Mouse (Mus musculus): ENCODE data around the gene Fcgr3.
"Not testable (repeated sequence)": the region's sequence is repeated elsewhere in the genome, so short reads cannot be mapped to it uniquely, and the experiment has no call there.

Gene Fcgr3

DNA sequence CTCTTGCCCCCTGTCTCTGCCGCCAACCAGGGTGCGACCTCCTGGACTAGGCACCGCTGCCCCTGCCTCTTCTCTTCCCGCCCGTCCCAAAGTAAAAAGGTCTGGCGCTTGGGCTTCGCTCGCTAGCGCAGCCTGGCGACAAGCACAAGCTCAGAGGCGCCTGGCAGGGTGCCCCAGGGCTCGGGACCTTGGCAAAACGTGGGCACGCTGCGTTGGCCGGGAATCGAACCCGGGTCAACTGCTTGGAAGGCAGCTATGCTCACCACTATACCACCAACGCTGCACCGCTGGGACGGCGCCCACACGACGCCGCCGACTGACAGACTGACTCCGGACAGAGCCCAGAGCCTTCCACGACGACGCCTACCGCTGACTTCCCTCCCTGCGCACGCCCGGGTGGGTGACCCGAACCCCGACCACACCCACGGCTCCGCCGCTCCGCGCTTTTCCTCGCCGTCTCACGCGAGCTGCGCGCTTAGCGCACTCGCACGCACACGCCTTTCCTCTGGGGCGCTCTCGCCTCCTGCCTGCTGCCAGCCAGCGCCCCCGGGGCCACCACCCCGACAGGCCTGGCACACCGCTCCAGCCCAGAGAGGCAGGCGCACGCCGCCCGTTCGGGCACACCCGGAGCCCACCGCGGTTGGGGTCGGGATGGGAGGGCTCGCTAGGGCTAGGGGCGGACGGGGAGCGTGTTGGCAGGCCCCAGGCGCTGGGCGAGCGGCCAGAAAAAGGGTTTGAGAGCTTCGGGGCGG lies at the start of gene Fcgr3:
Gene Fcgr3, minus strand, starts transcription at position 445 of the 752 bp plus-strand sequence.
- DNase-seq: peak; percentile 52

DNA sequence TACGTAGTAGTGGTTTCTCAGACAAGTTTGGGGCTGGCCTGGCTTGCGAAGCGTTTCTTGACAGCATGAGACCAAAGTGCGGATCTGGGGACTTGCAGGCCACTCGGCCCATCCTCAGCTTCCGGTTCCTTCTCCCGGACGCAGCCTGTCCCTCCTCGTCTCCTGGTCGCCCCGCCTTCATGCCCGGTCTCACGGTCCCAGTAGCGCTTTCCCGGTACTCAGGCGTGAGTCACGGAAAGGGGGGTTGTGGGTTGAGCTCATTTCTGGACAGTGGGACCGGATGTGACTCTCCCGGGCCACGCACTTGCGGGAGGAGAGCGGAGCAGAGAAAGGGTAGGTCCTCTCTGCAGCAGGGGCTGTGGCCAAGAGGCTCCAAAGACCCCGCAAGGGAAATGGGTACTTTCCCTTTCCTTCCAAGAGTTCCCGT lies 49.2 kb upstream of the Fcgr3 start, which contains the start of gene Cfap126:
Gene Cfap126, plus strand, starts transcription at position 46 of the 427 bp plus-strand sequence.
- DNase-seq: peak; percentile 68

DNA sequence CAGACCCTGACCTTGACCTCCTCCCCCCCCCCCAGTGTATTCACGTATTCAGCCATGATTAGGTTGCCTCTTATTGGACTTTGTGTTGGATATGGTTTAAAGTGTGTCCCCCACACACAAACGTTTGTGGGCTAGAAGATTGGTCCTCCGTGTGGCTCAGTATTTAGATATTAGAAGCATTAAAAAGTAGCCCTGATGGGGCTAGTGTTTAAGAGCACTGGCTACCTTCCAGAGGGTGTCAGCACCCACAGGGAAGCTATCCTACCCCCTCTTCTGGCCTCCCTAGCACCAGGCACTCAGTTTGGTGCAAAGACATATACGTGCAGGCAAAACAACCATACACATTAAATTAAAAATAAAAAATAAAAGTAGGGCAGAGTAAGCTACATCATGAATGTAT lies 48.3 kb upstream of the Fcgr3 start:
- DNase-seq: no peak

DNA sequence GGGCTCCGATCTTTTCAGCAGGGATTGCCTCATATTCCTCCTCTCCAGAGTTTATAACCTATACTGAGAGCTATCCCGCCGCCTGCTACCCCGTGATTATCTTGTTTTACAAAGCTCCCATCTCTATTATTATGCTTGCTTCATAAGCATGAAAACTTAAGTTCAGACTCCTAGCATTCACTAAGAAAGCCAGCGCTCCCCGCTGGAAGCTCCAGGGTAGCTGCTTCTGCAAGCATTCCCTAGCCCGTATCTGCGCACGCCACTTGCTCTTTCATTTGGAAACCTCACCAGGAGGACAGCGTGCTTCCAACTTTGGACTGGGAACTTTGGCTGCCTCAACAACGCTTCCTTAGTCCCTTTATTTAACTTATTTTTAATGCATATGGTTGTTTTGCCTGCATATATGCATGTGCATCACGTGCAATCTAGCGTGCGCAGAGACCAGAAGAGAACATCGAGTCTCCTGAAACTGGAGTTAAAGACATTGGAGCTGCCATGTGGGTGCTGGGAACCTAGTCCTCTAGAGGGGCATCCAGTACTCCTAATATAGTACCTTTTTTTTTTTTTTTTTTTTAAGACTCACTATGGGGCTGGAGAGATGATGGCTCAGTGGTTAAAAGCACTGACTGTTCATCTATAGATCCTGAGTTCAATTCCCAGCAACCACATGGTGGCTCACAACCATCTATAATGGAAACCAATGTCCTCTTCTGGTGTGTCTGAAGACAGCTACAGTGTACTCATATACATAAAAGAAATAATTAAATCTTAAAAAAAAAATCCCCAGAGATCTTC lies 47.2 kb upstream of the Fcgr3 start:
- DNase-seq: peak; percentile 23

DNA sequence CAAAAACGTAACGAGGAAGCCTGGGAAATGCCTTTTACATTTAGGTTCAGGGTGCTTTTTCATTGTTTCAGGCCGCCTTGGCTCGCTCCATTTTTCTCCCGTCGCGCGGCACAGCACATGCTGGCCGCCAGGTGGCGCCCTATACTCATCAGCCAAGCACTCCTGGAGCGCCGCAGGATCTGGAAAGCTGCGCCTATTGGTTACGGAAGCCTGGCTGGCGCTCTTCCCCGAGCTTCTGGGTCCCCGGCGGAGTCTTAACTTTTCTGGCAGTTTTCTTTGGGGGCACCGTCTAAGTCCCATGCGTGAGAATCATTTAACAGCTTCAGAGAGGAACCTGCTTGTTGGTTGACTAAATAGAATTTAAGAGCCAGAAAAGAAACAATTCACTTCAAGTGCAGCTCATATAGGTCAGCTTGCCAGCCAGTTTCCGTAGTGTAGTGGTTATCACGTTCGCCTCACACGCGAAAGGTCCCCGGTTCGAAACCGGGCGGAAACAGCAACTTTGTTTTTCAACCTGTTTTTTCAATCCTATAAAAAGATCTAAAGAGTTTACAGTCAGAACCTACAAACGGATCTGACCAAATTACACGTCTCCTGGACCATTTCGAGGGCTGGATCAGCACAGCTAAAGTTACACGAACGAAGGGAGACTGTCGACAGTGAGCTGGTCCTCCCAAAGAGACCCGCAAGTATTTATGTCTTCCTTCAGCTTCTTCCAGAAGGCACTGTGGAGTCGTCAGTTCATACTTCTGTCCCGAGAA lies 46.5 kb upstream of the Fcgr3 start:
- DNase-seq: peak; percentile 95

DNA sequence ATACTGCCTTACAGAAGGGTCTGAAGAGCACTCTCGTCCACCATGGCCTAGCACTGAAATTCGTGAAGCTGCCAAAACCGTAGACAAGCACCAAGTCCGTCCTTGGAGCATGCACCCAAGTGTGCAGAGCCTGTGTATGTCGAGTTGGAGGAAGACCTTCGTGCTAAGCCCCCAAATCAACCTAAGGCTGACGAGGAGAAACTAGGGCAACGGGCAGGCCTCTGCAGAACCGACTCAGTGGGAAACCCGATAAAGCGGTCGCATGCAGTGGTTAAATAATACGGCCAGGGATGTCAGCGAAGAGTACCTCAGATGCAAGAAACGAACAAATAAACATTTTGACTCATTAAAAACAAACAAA lies 45.9 kb upstream of the Fcgr3 start:
- no peak for DNase-seq

DNA sequence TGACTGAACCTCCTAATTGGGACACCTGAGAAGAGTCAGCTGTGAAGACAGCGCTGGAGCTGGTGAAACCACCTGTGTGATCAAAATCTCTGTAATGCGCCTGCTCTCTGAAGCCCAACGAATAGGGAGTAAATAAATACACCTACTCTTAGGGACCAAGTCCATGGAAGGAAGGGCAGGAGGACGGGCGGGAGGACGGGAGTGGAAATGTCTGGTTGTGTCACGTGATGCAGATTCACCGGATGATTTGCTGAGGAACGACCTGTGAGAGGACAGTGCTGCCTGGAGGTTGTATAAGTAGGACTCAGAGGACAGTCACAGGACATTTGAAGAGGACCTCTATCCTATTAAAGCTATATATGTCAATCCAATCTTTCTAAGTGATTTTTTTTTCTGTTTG lies 44.9 kb upstream of the Fcgr3 start:
- DNase-seq: no peak

DNA sequence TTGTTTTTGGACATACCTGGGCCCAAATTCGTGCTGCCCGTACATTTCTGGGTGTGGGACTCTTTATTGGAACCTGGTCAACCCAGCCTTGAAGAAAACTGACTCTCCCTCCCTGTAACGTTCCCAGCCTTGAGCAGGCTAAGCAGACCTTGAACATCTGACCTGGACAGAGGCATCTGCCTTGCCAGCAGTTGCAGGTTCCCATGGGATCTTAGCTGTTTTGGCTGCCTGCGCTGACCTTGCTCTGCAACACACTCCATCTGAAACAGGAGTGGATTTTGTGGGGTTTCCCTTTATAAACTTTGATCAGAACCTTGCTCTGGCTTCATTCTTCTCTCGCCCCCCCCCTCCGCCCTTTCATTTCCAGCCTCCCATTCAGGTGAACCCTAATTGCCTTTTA lies 40.5 kb upstream of the Fcgr3 start:
- no peak for DNase-seq

DNA sequence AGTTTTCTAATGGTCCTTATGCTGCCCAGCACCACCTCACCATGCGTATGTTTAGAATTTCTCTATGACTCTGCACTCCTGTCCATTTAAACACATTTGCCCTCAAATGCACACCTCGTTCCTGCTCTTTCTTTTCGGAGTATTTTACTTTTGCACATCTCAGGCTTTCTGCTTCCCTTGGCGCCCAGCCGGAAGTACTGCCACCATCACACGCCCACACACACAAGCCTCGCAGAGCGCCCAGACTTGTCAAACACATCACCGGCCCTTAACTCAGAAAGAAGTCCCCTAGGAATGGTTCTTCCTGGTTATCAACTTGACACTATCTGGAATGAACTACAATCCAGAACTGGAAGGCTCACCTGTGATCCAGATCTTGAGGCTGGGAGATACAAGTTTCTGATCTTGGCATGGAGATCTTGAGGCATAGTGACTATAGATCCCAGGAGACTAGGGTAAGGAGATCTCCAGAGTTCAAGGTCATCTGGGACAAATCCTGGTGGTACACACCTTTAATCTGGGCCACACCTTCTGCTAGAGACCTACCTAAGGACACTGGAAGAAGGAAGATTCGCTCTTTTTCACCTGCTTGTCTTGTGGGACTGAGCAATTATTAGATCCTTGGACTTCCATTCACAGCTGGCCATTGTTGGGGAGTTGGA lies 38.6 kb upstream of the Fcgr3 start:
- no peak for DNase-seq

DNA sequence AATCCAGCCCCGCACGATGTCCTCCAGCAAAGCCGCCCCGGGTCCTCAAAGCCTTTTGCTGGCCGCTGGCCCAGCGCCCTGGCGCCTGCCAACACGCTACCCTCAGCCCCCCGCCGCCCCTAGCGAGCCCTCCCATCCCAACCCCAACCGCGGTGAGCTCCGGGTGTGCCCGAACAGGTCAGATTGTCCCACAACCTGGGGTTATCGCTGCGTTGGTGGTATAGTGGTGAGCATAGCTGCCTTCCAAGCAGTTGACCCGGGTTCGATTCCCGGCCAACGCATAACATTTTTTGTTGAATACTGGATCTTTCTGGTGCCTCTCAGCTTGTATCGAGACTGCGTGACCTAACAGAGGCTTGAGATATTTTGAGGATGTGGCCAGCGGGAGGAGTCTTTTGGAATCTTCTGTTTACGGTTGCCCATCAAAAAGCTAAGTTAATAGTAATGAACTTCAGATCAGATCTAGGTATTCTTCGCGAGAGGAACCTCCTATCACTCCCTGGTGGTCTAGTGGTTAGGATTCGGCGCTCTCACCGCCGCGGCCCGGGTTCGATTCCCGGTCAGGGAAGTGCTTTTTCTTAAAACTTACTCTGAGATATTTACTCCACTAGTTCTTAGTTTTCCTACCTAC lies 37.9 kb upstream of the Fcgr3 start:
- peak; percentile 82 for DNase-seq

DNA sequence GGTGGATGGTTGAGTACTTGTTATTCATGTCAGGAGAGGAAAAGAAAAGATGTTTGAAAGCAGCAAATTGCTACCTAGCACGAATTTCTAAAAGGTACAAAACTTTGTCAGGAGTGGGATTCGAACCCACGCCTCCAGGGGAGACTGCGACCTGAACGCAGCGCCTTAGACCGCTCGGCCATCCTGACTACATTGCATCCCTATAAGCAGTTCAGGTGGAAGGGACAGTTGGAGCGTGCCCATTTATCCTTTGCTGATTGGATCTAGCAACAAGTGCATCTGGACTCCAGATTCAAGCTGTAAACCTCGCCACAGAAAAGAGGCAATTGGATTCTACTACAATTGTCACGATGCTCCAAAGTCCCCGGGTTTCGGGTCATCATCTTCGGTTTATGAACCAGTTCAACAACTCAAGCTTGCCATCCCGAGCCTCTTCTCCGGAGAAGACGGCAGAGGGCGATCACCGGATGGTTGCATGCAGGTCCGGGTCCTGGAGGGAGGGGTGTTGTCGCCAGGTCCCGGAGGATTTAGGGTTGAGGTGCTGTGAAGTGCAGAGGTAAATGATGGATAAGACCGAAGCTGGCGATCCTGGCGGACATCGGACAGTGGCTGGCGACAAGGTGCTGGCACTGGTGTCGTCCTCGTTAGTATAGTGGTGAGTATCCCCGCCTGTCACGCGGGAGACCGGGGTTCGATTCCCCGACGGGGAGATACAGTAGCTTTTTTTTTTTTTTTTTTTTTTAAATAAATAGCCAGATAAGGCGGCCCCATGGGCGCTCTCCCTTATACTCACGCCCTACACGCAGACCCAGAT lies 37.2 kb upstream of the Fcgr3 start:
- DNase-seq: peak; percentile 88

DNA sequence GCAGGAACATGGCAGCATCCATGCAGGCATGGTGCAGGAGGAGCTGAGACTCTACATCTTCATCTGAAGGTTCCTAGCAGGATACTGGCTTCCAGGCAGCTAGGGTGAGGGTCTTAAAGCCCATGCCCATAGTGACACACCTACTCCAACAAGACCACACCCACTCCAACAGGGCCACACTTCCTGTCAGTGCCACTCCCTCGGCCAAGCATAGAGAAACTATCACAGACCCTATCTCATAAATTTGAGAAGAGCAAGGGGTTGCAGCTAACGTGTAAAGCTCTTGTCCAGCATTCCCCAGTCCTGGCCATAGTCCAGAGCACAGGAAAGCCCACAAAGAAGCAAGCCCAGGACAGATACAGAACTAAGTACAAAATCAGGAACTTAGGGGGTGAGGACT lies 36.3 kb upstream of the Fcgr3 start:
- peak; percentile 14 for DNase-seq

DNA sequence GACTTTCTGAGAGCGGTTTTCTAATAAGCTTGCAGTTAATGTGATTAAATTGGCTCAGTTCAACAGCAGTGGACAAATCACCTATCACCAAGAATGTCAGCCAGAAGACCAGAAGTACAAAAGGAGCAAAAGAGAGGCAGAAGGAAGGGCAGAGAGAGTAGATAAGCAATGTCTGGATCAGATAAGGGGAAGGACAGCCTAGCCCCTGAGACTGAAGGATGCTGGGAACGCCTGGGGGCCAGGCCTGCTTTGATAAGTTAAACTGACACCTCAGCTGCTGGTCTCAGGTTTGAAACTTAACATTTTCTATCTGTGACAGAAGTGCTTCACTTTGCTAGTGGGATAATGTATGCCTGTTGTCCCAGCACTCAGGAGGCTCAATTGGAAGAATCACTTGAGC lies 32.9 kb upstream of the Fcgr3 start:
- no peak for DNase-seq

DNA sequence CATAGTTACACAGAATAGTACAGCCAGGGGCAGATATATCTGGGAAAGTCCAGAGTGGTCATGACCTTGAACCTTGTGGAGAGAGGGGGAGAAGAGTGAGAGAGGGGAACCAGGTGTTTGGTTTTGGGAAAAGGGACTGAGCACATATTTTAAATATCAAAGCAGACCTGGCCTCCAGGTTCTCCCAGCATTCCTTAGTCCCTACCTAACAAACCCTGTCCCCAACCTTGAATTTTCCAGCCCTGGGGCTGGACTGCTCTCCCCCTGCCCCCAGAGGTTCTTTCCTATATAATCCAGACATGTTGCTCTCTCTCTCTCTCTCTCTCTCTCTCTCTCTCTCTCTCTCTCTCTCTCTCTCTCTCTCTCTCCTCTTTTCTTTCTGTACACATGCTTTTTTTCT lies 32.4 kb upstream of the Fcgr3 start:
- no peak for DNase-seq

DNA sequence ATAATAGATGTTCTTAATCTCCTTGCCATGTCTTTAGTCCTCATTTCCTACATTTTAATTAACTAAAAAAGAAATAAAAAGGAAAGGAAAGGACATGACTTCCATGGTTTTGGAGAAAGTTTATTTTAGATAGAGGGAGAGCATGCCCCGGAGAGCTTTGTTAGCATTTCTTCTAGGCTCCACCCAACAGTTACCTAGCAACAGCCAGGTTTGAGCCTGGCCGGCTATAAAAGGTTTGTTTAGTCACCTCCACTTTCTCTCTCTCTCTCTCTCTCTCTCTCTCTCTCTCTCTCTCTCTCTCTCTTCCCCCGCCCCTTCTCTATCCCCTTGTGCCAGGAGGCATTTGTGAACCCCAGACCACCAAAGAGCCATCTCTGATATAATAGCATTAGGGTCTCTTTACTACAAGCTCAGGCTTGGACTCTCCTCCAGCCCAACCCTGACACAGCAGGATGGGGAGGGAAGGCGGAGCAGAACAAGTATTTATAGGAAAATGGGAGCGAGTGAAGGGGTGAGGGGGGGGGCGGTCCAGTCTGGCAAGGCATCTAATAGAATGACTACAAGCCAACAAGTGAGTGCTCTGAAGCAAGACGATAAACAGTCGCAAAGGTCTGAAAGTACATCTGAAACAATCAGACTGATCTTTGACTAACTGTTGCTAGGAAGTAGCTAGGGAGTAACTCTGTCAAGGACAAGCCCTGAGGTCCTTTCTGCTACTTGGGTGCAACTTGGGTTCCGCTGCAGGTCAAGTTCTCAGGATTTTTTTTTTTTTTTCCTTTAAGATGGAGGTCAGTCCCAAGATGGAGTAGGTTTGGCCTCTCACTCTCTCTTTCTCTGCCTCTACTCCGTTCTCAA lies 31.6 kb upstream of the Fcgr3 start:
- DNase-seq: no peak

DNA sequence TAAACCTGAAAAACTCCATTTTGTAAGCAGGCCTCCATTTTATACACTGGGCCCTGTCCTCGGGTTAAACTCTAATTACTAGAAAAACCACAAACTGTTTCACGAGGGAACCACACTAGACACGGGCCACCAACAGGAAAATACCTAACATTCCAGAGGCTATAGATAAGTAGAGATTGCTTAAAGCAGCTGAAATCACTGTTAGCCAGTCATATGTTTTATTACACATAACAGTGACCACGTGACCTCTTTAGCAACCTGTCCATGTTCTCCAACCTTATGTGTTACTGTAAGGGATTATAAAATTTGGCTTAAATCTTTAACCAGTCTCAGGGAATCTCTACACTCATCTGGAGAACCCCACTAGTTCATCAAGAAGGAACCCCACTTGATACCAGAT lies 29.7 kb upstream of the Fcgr3 start:
- DNase-seq: no peak

DNA sequence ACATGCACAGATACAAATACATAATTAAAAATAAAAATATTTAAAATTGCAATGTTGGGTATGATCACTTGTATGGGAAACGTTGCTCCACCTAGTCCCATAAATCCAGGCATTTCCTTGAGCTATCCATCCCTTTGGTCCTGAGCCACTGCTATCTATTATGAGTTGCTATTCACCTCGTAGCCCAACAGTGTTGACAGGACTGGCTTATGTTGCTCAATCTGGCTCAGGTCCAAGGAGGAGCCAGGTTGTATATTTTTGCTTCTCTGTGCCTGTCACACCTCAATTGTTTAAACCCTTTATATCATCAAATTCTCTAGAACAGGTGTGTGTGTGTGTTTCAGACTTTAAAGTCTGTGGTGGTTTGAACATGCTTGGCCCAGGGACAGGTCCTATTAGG lies 26.0 kb upstream of the Fcgr3 start:
- DNase-seq: no peak

DNA sequence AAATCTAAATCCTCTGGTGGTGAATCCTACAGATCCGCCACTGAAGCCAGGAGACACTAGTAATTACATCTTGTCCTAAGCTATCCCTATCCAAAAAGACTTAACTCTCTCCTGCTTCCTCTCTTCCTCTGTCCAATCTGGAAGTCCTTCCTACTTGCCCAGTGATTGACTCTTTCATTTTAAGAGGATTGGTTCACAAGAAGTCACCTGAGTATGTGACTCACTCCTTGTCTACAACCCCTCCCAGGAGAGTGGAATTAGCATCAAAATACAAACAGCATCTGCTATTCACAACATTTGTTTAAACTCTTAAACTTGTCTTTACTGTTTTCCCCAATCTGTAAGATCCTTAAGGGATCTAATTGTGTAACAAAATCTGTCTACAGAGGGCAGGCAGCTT lies 25.2 kb upstream of the Fcgr3 start:
- DNase-seq: no peak

DNA sequence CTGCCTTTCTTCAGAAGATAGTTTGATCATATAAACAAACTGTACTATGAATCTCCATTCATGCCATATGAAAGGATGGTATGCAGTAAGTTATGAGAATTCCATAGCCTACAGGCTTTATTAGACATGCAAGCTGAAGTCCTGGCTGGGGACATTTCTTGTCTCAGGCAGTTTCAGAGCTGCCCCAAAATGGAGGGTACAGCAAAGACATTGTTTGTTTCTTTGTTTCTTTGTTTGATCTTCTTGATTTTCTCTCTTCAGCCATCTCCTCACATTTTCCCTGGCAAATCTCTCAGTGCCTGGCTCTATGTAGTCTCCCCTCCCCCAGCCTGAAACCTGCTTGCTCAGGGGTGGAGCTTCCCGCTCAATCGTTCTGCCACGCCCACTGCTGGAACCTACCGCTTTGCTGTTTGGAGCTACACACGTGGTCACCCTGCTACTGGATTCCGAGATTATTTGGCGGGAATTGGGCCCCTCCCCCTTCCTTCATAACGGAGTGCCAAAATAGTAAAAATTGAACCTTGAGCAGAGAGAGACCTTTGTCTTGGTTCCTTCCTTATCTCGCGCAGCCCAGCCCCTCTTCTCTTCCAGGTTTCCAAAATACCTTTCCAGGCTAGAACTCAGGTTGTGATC lies 23.6 kb upstream of the Fcgr3 start:
- DNase-seq: not testable (repeated sequence)

DNA sequence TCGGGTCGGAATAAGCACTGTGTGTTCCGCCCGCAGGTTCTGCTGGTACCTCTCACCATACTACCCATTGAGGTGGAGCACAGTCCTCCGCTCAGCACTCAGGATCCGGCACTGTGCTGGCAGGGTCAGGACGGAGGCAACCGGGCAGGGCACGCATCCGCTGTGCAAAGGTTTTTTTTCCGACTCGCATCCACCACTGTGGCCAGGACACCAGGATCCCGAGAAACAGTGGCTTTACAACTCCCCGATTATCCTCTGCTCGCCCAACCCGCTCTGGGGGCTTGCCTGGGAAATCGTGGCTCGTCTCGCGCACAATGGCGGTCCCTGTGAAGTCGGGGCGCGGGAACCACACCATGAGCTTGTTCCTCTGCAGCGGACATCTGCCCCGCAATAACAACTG lies 21.0 kb upstream of the Fcgr3 start:
- DNase-seq: no peak
